Mouse (Mus musculus) spleen, adult 2 months (tissue): ENCODE measurements at regions not wholly inside any gene's neighbourhood (a gene's known extent, or its start where the extent isn't known, plus 50 kb on each side); places are given as distances from the start of the nearest gene placed in this dataset.

Experiments
- DNase-seq, 2 experiments: peaks; one replicate each; pipeline versions ENCODE4 v3.0.0 to v3.0.0-alpha.2; 2012 to 2021; ENCODE audit warnings: low spot score in 2 of 2, low read depth in 1 of 2
- H3K27ac ChIP-seq: fragments of 200-500 bp; 2 replicates; pipeline ENCODE4 v1.5.1; 2012; ENCODE audit warnings: low read length, inconsistent platforms; ENCODE audit not compliant: insufficient read depth
- H3K27me3 ChIP-seq: fragments of 200-500 bp; 2 replicates; pipeline ENCODE4 v1.6.1; 2012; ENCODE audit warnings: mild to moderate bottlenecking, moderate library complexity, low read length, inconsistent platforms; ENCODE audit not compliant: control insufficient read depth, insufficient read depth
- H3K36me3 ChIP-seq: fragments of 200-500 bp; 2 replicates; pipeline ENCODE4 v1.6.1; 2012; ENCODE audit warnings: mild to moderate bottlenecking, low read length, inconsistent platforms; ENCODE audit not compliant: control insufficient read depth, insufficient read depth
- H3K4me1 ChIP-seq: fragments of 200-500 bp; 2 replicates; pipeline ENCODE4 v1.6.1; 2011; ENCODE audit warnings: inconsistent platforms; ENCODE audit not compliant: control insufficient read depth, insufficient read depth, insufficient read length
- H3K4me3 ChIP-seq: fragments of 200-500 bp; 2 replicates; pipeline ENCODE4 v1.5.1; 2011; ENCODE audit warnings: mild to moderate bottlenecking, inconsistent platforms; ENCODE audit not compliant: insufficient read depth, insufficient read length; ENCODE audit errors: extremely low read depth
- CTCF ChIP-seq: fragments of 200-500 bp; IDR thresholded peaks from 2 replicates; pipeline ENCODE4 v1.5.1; 2011; ENCODE audit warnings: mild to moderate bottlenecking, inconsistent platforms; ENCODE audit not compliant: insufficient read depth, insufficient read length, insufficient replicate concordance; ENCODE audit errors: extremely low read depth
- POLR2A ChIP-seq: fragments of 200-500 bp; IDR thresholded peaks from 2 replicates; pipeline ENCODE4 v1.6.1; 2011; ENCODE audit warnings: low read depth, low read length, inconsistent platforms
- WGBS: fragments of 180-500 bp; shearing (Covaris S2); methylation state at CpG from one replicate; pipeline ENCODE4 v1.1.7; 2018; 5-methylcytosine and 5-hydroxymethylcytosine counted together

DNA sequence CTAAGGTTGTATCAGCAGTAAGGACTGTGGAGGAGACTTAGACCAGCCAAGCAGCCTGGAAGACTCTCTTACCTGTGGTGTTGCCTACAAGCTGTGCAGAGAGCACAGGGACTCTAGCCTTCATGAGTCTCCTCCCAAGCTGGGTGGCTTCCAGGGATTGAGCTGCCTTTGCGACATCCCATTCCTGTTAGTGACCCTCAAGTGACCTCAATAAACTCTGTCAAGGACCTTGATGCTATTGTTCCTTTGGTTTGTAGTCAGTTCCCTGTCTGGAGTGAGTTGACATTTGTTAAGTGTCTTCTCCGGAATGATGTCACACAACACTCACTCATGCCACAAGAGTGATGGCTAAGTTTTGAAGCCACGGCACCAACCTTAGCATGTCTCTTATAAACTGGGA, 211.0 kb downstream of the Cd83 start:
- H3K36me3 ChIP-seq: no peaks in the 10 kb centered on the region
- DNase-seq: no peak
- no peak overlapping the region for H3K4me3 ChIP-seq
- H3K27me3 ChIP-seq: no peaks in the 10 kb centered on the region
- 82% methylated on average over 3 of the region's 3 CpGs for WGBS
- H3K4me1 ChIP-seq: no peaks in the 10 kb centered on the region
- no peak for TF ChIP-seq CTCF
- H3K27ac ChIP-seq: no peak overlapping the region

DNA sequence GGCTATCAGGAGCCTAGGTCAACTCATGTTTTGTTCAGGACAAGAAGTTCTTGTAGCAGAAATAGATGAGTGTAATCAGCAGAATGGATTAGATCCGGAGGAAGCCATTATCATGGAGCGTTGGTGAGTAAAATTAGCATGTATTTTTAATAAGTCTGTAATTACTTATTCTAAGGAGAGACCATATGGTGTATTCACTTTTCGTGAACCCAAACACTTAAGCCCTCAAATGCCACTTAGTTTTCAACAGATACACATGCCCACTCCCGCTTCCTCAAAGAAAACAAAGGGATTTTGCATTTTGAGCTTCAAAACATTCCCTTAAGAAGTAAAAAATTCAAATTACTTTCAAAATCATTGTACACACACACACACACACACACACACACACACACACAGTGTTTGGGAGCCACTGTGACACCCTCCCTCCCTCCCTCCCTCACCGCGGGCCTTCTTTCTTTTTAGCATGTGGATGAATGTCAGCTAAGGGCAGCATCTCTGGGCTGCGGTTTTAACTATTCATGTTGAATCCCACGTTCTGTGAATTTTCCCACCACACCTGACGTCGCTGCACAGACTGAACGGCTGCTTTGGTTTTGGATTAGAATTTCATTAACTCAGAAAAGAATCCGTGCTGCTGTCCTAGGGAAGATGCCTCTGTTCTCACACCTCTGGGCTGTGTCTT, 217.4 kb downstream of the Cd83 start:
- TF ChIP-seq CTCF (no peak), POLR2A (no peak)
- Histone ChIP-seq H3K27ac (no peak overlapping the region), H3K4me1 (no peaks in the 10 kb centered on the region), H3K27me3 (no peaks in the 10 kb centered on the region), H3K36me3 (no peaks in the 10 kb centered on the region), H3K4me3 (no peak overlapping the region)
- DNase-seq: no peak
- 94% methylated on average over 12 of the region's 12 CpGs for WGBS

DNA sequence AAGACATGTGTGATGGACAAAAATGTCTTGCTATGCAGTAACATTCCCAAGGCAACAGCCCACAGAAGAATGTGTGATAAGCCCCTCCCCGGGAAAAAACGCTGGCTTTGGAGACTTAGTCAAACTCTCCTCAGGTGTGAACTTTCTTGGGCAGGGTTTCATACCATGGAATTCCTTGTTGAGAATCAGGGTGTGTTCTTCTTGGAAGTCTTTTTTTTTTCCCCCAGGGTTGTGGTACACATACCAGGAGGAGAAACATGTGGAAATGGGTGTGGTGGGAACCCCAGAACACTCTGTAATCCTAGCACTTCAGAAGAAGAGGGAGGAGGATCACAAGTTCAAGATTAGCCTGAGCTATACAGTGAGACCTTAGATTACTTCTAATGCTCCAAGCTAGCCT, 228.3 kb downstream of the Cd83 start:
- DNase-seq: no peak
- TF ChIP-seq CTCF (no peak), POLR2A (no peak)
- Histone ChIP-seq H3K36me3 (no peaks in the 10 kb centered on the region), H3K4me3 (no peak overlapping the region), H3K27ac (no peak overlapping the region), H3K4me1 (no peaks in the 10 kb centered on the region), H3K27me3 (no peaks in the 10 kb centered on the region)
- WGBS: 88% methylated on average over 2 of the region's 2 CpGs

DNA sequence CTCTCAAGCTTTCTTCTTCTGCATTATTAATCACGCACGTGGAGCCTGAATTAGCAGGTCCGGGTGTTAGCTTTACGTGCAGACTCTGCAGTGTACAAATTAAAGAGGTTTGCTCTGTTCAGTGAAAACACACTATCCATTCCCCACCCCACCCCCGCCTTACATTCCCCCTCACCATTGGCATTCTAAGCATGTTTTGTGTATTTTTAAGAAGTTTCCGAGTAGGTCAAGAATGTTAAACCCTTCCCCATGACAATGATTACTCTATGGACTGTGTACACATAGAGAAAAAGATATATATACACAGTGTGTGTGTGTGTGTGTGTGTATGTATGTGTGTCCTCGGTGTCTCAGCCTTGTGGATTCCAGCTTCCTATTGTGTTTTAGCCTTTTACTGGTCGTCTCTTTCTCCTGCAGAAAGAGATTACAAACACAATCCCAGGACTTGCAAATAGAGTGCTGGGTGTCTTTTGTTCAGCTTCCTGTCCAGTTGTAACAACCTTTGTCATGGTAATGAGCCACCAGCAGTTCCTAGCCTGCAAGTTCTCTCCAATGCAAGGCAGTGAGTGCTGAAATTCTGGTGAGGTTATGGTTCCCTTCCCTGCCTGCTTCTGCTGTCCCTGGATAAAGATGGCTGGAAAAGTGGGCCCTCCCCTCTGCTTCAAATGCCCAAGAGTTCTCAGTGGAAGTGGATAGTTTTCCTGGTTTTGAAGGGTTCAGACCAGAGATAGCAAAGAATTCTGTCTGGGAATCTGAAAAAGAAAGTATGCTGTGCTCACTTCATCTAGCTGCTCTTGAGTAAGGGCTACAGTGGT, 234.1 kb downstream of the Cd83 start:
- WGBS: 77% methylated on average over 8 of the region's 8 CpGs
- no peak for DNase-seq
- TF ChIP-seq CTCF: no peak
- no peak for TF ChIP-seq POLR2A
- H3K4me1 ChIP-seq: peaks cover 2% of the 10 kb centered on the region; the same call in 1 of the 2 replicates
- H3K27me3 ChIP-seq: no peaks in the 10 kb centered on the region
- no peaks in the 10 kb centered on the region for H3K36me3 ChIP-seq
- no peak overlapping the region for H3K4me3 ChIP-seq
- no peak overlapping the region for H3K27ac ChIP-seq

DNA sequence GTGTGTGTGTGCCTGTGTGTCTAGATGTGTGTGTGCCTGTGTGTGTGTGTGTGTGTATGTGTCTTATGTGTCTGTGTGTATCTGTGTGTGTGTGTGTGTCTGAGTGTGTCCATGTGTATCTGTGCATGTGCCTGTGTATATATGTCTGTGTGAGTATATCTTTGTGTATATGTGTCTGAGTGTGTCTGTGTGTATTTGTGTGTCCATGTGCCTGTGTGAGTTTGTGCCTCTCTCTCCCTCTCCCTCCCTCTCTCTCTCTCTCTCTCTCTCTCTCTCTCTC, 234.7 kb downstream of the Cd83 start:
- no peak for TF ChIP-seq CTCF
- no peak for TF ChIP-seq POLR2A
- Histone ChIP-seq H3K4me1 (peaks cover 2% of the 10 kb centered on the region; the same call in 1 of the 2 replicates), H3K4me3 (no peak overlapping the region), H3K36me3 (no peaks in the 10 kb centered on the region), H3K27me3 (no peaks in the 10 kb centered on the region), H3K27ac (no peak overlapping the region)
- no peak for DNase-seq

DNA sequence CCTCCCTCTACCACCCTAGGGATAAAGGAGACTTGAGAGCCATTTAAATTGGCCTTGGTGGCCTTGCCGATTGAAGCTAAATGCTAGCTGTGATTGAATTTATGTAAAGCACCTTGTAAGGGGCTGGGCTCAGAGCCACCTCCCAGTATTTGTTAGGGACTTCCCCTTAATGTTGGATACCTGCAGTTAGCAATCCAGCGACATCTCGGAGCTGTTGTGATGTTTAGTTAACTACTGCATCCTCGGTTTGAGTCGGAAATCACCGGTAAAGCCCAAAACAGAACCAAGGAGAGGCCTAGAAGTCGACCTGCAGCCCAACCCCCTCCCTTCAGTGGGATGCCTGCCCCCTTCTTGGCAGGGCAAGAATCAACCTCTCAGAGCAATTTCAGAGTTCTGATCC, 236.3 kb downstream of the Cd83 start:
- DNase-seq: no peak
- TF ChIP-seq POLR2A: no peak
- TF ChIP-seq CTCF: no peak
- 78% methylated on average over 7 of the region's 7 CpGs for WGBS

DNA sequence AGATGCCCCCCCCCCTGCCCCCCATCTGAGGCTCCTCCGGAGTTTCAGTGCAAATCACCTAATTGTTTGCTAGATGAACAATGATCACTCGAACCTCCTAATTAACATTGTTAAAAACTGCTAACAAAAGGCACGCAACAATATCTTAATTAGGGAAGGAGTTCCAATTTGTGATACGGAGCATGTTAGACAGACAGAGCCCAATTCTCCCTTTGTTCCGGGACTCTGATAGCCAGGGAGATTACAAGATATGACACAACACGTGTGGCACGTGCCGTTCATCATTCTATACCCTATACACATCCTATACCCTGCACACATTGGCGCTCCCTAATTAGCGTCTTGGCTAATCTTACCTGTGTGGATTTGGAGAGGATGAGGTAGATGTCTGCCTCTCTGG, 237.5 kb downstream of the Cd83 start:
- TF ChIP-seq POLR2A: no peak
- H3K36me3 ChIP-seq: no peaks in the 10 kb centered on the region
- WGBS: 89% methylated on average over 10 of the region's 10 CpGs
- H3K27ac ChIP-seq: no peak overlapping the region
- no peaks in the 10 kb centered on the region for H3K27me3 ChIP-seq
- no peak overlapping the region for H3K4me3 ChIP-seq
- peaks cover 11% of the 10 kb centered on the region for H3K4me1 ChIP-seq
- DNase-seq: no peak

More for the DNA sequence above, 236.3 kb downstream of the Cd83 start:
- H3K27me3 ChIP-seq: no peaks in the 10 kb centered on the region
- no peak overlapping the region for H3K4me3 ChIP-seq
- peaks cover 2% of the 10 kb centered on the region; the same call in 1 of the 2 replicates for H3K4me1 ChIP-seq
- no peaks in the 10 kb centered on the region for H3K36me3 ChIP-seq
- no peak overlapping the region for H3K27ac ChIP-seq
